Mouse (Mus musculus): ENCODE measurements around the gene Rmi2. TPM values are rescaled to one million over a fixed set of nuclear protein-coding genes. Genes with fewer than 3 reads are reported as not detected.

The Rmi2 gene
- total and polyA plus RNA-seq, 2 experiments from 2014 or later = 0.58 to 4.1 TPM

DNA sequence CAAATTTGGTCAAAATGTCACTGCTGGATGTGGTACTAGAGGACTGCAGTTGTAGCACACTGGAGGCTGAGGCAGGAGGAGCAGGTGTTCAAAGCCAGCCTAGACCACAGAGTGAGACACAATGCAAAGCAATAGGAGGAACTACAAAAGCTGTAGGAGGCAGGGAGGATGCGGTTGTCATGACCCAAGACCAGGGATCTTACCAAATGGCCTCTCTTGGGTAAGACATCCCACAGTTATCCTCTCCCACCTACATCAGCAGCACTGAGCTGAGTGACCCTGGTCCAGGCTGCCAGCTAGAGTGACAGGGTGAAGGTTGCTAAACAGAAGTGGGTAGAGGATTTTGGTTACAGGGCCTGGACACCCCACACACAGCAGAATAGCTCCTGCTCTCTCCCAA is 92.2 kb downstream of the Rmi2 start:
- no peak overlapping the region for H3K4me2 ChIP-seq (ENCODE audit: low read depth, low read length)
- H3K27me3 ChIP-seq (ENCODE audit: insufficient read depth, low read length) = no peaks in the 10 kb centered on the region
- no peaks in the 10 kb centered on the region for H3K4me1 ChIP-seq (ENCODE audit: insufficient read depth, low read length)
- no peak for ATAC-seq
- no peak overlapping the region for H3K9ac ChIP-seq (replicated peaks; ENCODE audit: low read length)
- WGBS = 86% methylated on average over 1 of the region's 1 CpGs
- no peak overlapping the region for H3K4me3 ChIP-seq (ENCODE audit: low read length)
- no peaks in the 10 kb centered on the region for H3K9me3 ChIP-seq (ENCODE audit: low read length)
- no peak for DNase-seq (ENCODE audit: low spot score)
- no peak for TF ChIP-seq CTCF (IDR thresholded peaks at IDR 0.05; ENCODE audit: low read depth)
- no peak overlapping the region for H3K27ac ChIP-seq
- H3K36me3 ChIP-seq (ENCODE audit: insufficient read depth, low read length) = no peaks in the 10 kb centered on the region

DNA sequence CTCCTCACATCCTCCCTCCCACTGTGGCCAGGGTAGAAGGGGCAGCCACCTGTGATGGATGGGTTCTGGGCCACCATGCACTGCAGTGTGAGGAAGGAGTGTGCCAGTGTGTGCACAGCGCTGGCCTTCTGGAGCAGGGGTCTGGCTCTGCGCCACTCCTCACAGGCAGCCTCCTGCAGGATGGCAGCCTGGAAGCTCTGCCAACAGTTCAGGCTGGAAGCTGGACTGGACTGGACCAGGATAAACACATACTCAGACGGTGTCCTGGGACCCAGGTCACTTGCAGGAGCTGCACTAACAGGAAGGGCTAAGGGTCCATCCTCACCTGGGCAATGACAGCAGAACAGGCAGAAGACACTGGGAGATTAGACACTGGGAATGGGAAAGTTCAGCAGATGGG is 98.5 kb downstream of the Rmi2 start:
- Histone ChIP-seq H3K9me3 (ENCODE audit: low read length) (no peaks in the 10 kb centered on the region), H3K4me3 (ENCODE audit: low read length) (no peak overlapping the region), H3K27me3 (ENCODE audit: insufficient read depth, low read length) (no peaks in the 10 kb centered on the region), H3K4me2 (ENCODE audit: low read depth, low read length) (no peak overlapping the region), H3K36me3 (ENCODE audit: insufficient read depth, low read length) (no peaks in the 10 kb centered on the region), H3K4me1 (ENCODE audit: insufficient read depth, low read length) (no peaks in the 10 kb centered on the region), H3K9ac (replicated peaks; ENCODE audit: low read length) (no peak overlapping the region), H3K27ac (no peak overlapping the region)
- no peak for TF ChIP-seq CTCF (IDR thresholded peaks at IDR 0.05; ENCODE audit: low read depth)
- 47% methylated on average over 3 of the region's 3 CpGs for WGBS
- ATAC-seq (peak; percentile 32; the same call in 1 of the 2 replicates), DNase-seq (ENCODE audit: low spot score) (peak; percentile 45)

DNA sequence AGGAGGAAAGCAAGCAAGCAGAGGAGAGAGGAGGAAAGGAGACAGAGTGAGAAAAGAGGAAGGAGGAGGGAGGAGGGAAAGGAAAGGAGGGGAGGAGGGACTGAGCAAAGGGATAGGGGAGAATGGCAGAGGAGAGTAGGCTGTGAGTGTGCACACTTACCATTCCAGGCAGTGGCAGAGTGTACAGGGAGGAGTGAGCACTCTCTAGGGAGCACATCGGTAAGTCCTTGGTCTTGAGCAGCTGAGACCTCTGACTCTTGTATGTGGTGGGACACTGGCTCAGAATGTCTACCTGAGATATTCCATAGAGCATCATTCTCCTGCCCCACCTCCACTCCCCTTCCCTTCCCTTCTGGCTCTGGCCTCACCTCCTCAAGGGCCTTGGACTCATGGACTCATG is 99.2 kb downstream of the Rmi2 start:
- Histone ChIP-seq H3K4me1 (ENCODE audit: insufficient read depth, low read length) (no peaks in the 10 kb centered on the region), H3K4me2 (ENCODE audit: low read depth, low read length) (no peak overlapping the region), H3K27ac (no peak overlapping the region), H3K36me3 (ENCODE audit: insufficient read depth, low read length) (no peaks in the 10 kb centered on the region), H3K9me3 (ENCODE audit: low read length) (no peaks in the 10 kb centered on the region), H3K9ac (replicated peaks; ENCODE audit: low read length) (no peak overlapping the region), H3K4me3 (ENCODE audit: low read length) (no peak overlapping the region), H3K27me3 (ENCODE audit: insufficient read depth, low read length) (no peaks in the 10 kb centered on the region)
- no peak for ATAC-seq
- no peak for DNase-seq (ENCODE audit: low spot score)
- WGBS = 100% methylated on average over 1 of the region's 1 CpGs
- TF ChIP-seq CTCF (IDR thresholded peaks at IDR 0.05; ENCODE audit: low read depth) = no peak

DNA sequence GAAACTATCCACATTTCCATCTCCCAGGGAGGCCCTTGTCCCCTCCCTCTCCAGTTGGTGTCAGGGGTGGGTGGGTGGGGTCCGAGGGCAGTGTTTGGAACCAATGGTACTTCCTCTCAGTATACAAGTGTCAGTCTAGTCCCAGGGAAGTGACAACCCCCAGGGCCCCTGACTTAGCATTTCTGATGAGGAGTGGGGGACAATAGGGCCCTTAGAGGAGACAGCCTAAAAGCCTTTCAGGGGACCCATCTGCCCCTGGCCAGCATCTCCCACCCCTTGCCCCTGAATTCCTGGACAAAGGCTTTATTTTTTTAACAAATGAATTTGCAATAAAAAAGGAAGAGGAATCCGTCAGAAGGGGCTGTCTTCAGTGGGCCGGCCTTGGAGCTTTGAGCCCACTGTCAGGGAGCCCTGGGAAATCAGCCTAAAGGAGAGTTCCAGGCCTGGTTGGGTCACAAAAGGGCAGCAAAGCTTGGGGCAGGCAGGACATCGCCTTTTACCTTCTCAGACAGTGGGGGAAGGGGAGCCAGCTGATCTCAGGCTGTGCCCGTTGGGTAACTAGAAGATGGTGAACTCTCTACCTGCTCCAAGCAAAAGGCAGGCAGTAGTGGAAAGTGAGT is 102.0 kb downstream of the Rmi2 start:
- TF ChIP-seq CTCF (IDR thresholded peaks at IDR 0.05; ENCODE audit: low read depth) = no peak
- H3K36me3 ChIP-seq (ENCODE audit: insufficient read depth, low read length) = no peaks in the 10 kb centered on the region
- ATAC-seq = no peak
- no peak overlapping the region for H3K9ac ChIP-seq (replicated peaks; ENCODE audit: low read length)
- no peaks in the 10 kb centered on the region for H3K27me3 ChIP-seq (ENCODE audit: insufficient read depth, low read length)
- 19% methylated on average over 5 of the region's 5 CpGs for WGBS
- no peak overlapping the region for H3K4me3 ChIP-seq (ENCODE audit: low read length)
- no peaks in the 10 kb centered on the region for H3K9me3 ChIP-seq (ENCODE audit: low read length)
- H3K4me2 ChIP-seq (ENCODE audit: low read depth, low read length) = no peak overlapping the region
- no peak for DNase-seq (ENCODE audit: low spot score)
- no peak overlapping the region for H3K27ac ChIP-seq
- no peaks in the 10 kb centered on the region for H3K4me1 ChIP-seq (ENCODE audit: insufficient read depth, low read length)

DNA sequence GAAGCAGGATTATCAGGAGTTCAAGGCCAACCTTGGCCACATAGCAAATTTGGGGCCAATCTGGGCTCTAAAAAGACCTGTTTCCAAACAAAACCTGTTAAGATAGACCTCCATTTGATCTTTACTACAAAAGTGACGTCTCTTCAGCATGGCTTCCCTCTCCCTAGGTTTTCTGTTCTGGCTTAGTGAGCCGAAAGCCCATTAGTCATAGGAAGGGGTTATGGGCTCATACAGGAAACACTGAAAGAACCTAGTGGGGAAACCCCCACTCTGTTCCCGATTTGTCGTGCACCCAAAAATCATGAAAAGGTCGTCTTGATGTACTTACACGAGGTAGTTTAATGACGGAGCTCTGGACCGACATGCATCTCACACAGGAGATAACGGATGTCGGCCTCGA is 102.6 kb downstream of the Rmi2 start:
- H3K27ac ChIP-seq = no peak overlapping the region
- no peak overlapping the region for H3K9ac ChIP-seq (replicated peaks; ENCODE audit: low read length)
- no peaks in the 10 kb centered on the region for H3K36me3 ChIP-seq (ENCODE audit: insufficient read depth, low read length)
- H3K27me3 ChIP-seq (ENCODE audit: insufficient read depth, low read length) = no peaks in the 10 kb centered on the region
- ATAC-seq (no peak), DNase-seq (ENCODE audit: low spot score) (no peak)
- H3K4me2 ChIP-seq (ENCODE audit: low read depth, low read length) = no peak overlapping the region
- H3K4me1 ChIP-seq (ENCODE audit: insufficient read depth, low read length) = no peaks in the 10 kb centered on the region
- 83% methylated on average over 11 of the region's 11 CpGs for WGBS
- H3K4me3 ChIP-seq (ENCODE audit: low read length) = no peak overlapping the region
- TF ChIP-seq CTCF (IDR thresholded peaks at IDR 0.05; ENCODE audit: low read depth) = no peak
- no peaks in the 10 kb centered on the region for H3K9me3 ChIP-seq (ENCODE audit: low read length)

DNA sequence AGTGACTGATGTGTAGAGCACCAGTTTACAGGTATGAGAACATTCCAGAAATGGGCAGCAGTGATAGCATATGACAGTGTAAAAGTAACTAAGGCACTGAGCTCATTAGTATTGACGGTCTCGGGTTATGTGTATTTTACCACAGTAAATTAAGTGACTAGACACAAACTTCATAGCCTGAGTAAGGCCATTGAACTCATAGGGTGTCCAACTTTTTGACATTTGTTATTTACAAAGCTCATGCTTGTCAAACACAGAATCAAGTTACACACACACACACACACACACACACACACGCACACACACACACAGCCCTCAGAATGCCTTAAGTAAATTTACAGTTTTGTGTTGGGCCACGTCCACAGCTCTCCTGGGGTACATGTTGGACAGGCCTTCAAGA is 105.1 kb downstream of the Rmi2 start:
- H3K9ac ChIP-seq (replicated peaks; ENCODE audit: low read length) = no peak overlapping the region
- no peaks in the 10 kb centered on the region for H3K36me3 ChIP-seq (ENCODE audit: insufficient read depth, low read length)
- no peak overlapping the region for H3K4me3 ChIP-seq (ENCODE audit: low read length)
- DNase-seq (ENCODE audit: low spot score) = no peak
- TF ChIP-seq CTCF (IDR thresholded peaks at IDR 0.05; ENCODE audit: low read depth) = no peak
- no peak overlapping the region for H3K4me2 ChIP-seq (ENCODE audit: low read depth, low read length)
- no peak for ATAC-seq
- no peaks in the 10 kb centered on the region for H3K27me3 ChIP-seq (ENCODE audit: insufficient read depth, low read length)
- 92% methylated on average over 4 of the region's 4 CpGs for WGBS
- no peaks in the 10 kb centered on the region for H3K4me1 ChIP-seq (ENCODE audit: insufficient read depth, low read length)
- H3K9me3 ChIP-seq (ENCODE audit: low read length) = no peaks in the 10 kb centered on the region
- H3K27ac ChIP-seq = no peak overlapping the region

DNA sequence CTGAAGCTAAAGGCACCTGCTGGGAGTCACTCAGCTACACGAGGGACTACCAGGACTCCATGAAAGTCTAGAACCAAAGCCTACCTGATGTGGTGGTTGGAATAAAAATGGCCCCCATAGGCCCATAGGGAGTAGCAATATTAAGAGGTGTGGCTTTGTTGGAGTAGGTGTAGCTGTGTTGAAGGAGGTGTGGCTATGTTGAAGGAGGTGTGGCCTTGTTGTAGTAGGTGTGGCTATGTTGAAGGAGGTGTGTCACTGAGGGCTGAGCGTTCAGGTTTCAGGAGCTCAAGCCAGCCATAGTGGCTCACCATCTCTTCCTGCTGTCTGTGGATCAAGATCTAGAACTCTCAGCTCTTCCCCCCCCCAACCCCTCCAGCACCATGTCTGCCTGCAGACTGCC is 105.8 kb downstream of the Rmi2 start:
- Histone ChIP-seq H3K9ac (replicated peaks; ENCODE audit: low read length) (no peak overlapping the region), H3K27ac (no peak overlapping the region), H3K4me3 (ENCODE audit: low read length) (no peak overlapping the region), H3K9me3 (ENCODE audit: low read length) (no peaks in the 10 kb centered on the region), H3K4me1 (ENCODE audit: insufficient read depth, low read length) (no peaks in the 10 kb centered on the region), H3K4me2 (ENCODE audit: low read depth, low read length) (no peak overlapping the region), H3K36me3 (ENCODE audit: insufficient read depth, low read length) (no peaks in the 10 kb centered on the region), H3K27me3 (ENCODE audit: insufficient read depth, low read length) (no peaks in the 10 kb centered on the region)
- ATAC-seq (no peak), DNase-seq (ENCODE audit: low spot score) (no peak)
- no peak for TF ChIP-seq CTCF (IDR thresholded peaks at IDR 0.05; ENCODE audit: low read depth)
- 82% methylated on average over 2 of the region's 2 CpGs for WGBS

Other genes with a start within 250 kb of the Rmi2 start
- gene Socs1, start 49.5 kb upstream of the Rmi2 start, total RNA-seq (2014; rRNA removed) = 5.8 and 6.8 TPM in 2 replicates
- 4.4 and 4.8 TPM in 2 replicates for gene Socs1, start 49.5 kb upstream of the Rmi2 start, polyA plus RNA-seq (2015; fragmentation: Nextera tagmentation; extraction: Ambion mirVana)
- not detected in 2 replicates for gene Tnp2, start 46.4 kb upstream of the Rmi2 start, total RNA-seq (2014; rRNA removed)
- not detected in 2 replicates for gene Tnp2, start 46.4 kb upstream of the Rmi2 start, polyA plus RNA-seq (2015; fragmentation: Nextera tagmentation; extraction: Ambion mirVana)
- gene Prm3, start 44.1 kb upstream of the Rmi2 start, total RNA-seq (2014; rRNA removed) = not detected in 2 replicates
- gene Prm3, start 44.1 kb upstream of the Rmi2 start, polyA plus RNA-seq (2015; fragmentation: Nextera tagmentation; extraction: Ambion mirVana) = not detected in 2 replicates
- gene Prm2, start 38.9 kb upstream of the Rmi2 start, total RNA-seq (2014; rRNA removed) = not detected in 2 replicates
- not detected in 2 replicates for gene Prm2, start 38.9 kb upstream of the Rmi2 start, polyA plus RNA-seq (2015; fragmentation: Nextera tagmentation; extraction: Ambion mirVana)
- gene Prm1, start 29.2 kb upstream of the Rmi2 start, total RNA-seq (2014; rRNA removed) = not detected in 2 replicates
- 0.70 TPM in 1 of 2 replicates, not detected in the other for gene Prm1, start 29.2 kb upstream of the Rmi2 start, polyA plus RNA-seq (2015; fragmentation: Nextera tagmentation; extraction: Ambion mirVana)
- not detected in 2 replicates for gene Gm11172, start 22.1 kb upstream of the Rmi2 start, total RNA-seq (2014; rRNA removed)
- not detected in 2 replicates for gene Gm11172, start 22.1 kb upstream of the Rmi2 start, polyA plus RNA-seq (2015; fragmentation: Nextera tagmentation; extraction: Ambion mirVana)
- 241 and 273 TPM in 2 replicates for gene Snn, start 225.9 kb downstream of the Rmi2 start, total RNA-seq (2014; rRNA removed)
- 116 and 123 TPM in 2 replicates for gene Snn, start 225.9 kb downstream of the Rmi2 start, polyA plus RNA-seq (2015; fragmentation: Nextera tagmentation; extraction: Ambion mirVana)
- 23.9 and 31.6 TPM in 2 replicates for gene Litaf, start 231.1 kb downstream of the Rmi2 start, total RNA-seq (2014; rRNA removed)
- 28.2 and 31.1 TPM in 2 replicates for gene Litaf, start 231.1 kb downstream of the Rmi2 start, polyA plus RNA-seq (2015; fragmentation: Nextera tagmentation; extraction: Ambion mirVana)

Data from hindbrain, postnatal 0 days (tissue).